Mouse (Mus musculus): ENCODE measurements around the gene Tspan1. TPM values are rescaled to one million over a fixed set of nuclear protein-coding genes. Genes with fewer than 3 reads are reported as not detected.

Tspan1 gene
- polyA plus RNA-seq, 1 experiment from 2014 or later, result not detected

DNA sequence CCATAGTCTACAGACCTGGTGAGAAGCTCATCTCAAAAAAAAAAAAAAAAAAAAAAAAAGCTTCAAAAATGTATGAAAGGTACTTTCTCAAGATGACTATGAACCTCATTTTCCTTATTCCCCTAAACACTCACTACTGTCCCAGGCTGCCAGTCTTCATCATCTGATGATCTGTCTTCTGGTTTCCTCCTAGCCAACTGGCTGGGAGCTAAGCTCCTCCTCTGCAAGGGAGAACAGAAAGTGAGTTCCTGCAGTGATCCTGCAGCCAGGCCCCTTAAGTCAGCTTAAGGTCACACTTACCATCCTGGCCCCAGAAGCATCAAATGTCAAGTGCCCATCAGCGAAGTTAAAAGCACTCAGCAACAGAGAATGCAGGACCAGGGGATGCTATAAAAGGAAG is 44.6 kb downstream of the Tspan1 start:
- peak overlapping the region; percentile 51 for H3K4me3 ChIP-seq (ENCODE audit: low read depth, low read length)
- peak overlapping the region; percentile 67 for H3K9ac ChIP-seq (ENCODE audit: low read length)
- peaks cover 3% of the 10 kb centered on the region; the same call in 1 of the 2 replicates for H3K36me3 ChIP-seq (ENCODE audit: control insufficient read depth, insufficient read depth, low read length)
- H3K27ac ChIP-seq (ENCODE audit: low read depth, low read length), result no peak overlapping the region
- 3% methylated on average over 1 of the region's 1 CpGs for WGBS
- peak overlapping the region; percentile 63 for H3K4me2 ChIP-seq
- H3K4me1 ChIP-seq (ENCODE audit: control insufficient read depth, insufficient read depth, low read length), result peaks cover 14% of the 10 kb centered on the region
- no peaks in the 10 kb centered on the region for H3K27me3 ChIP-seq (ENCODE audit: control insufficient read depth, insufficient read depth, low read length)
- H3K9me3 ChIP-seq (ENCODE audit: control insufficient read depth, low read length), result no peaks in the 10 kb centered on the region
- ATAC-seq (ENCODE audit: low FRiP score) (no peak), DNase-seq (ENCODE audit: low spot score, missing footprints) (no peak)

Other genes starting within 250 kb of the Tspan1 start
- gene Dmbx1, start 227.7 kb downstream of the Tspan1 start, polyA plus RNA-seq (2014; fragmentation: Nextera tagmentation; extraction: Ambion mirVana), result 15.1 and 15.9 TPM in 2 replicates
- gene Faah, start 149.7 kb downstream of the Tspan1 start, polyA plus RNA-seq (2014; fragmentation: Nextera tagmentation; extraction: Ambion mirVana), result 1.8 TPM in 2 replicates
- 22.2 and 24.7 TPM in 2 replicates for gene Nsun4, start 113.7 kb downstream of the Tspan1 start, polyA plus RNA-seq (2014; fragmentation: Nextera tagmentation; extraction: Ambion mirVana)
- gene Uqcrh, start 92.5 kb downstream of the Tspan1 start, polyA plus RNA-seq (2014; fragmentation: Nextera tagmentation; extraction: Ambion mirVana), result 398 and 455 TPM in 2 replicates
- 64.1 and 67.5 TPM in 2 replicates for gene Lrrc41, start 92.3 kb downstream of the Tspan1 start, polyA plus RNA-seq (2014; fragmentation: Nextera tagmentation; extraction: Ambion mirVana)
- gene Rad54l, start 43.9 kb downstream of the Tspan1 start, polyA plus RNA-seq (2014; fragmentation: Nextera tagmentation; extraction: Ambion mirVana), result 55.8 and 61.0 TPM in 2 replicates
- 46.6 and 48.4 TPM in 2 replicates for gene Pomgnt1, start 43.8 kb downstream of the Tspan1 start, polyA plus RNA-seq (2014; fragmentation: Nextera tagmentation; extraction: Ambion mirVana)
- 1.5 and 1.8 TPM in 2 replicates for gene Lurap1, start 16.3 kb downstream of the Tspan1 start, polyA plus RNA-seq (2014; fragmentation: Nextera tagmentation; extraction: Ambion mirVana)
- not detected in 2 replicates for gene 1700042G07Rik, start 5.8 kb upstream of the Tspan1 start, polyA plus RNA-seq (2014; fragmentation: Nextera tagmentation; extraction: Ambion mirVana)
- gene Gm49337, start 5.8 kb upstream of the Tspan1 start, polyA plus RNA-seq (2014; fragmentation: Nextera tagmentation; extraction: Ambion mirVana), result not detected in 2 replicates
- gene Pik3r3, start 54.0 kb upstream of the Tspan1 start, polyA plus RNA-seq (2014; fragmentation: Nextera tagmentation; extraction: Ambion mirVana), result 70.6 and 84.1 TPM in 2 replicates

Data from midbrain, embryonic 11.5 days (tissue).